In genomic region chr14:117930105-117930847, GRCm38 (mm10) we compare ENCODE assay signal across 11 mouse cellular contexts.
A peak's percentile ranks its signal among the peaks of the same experiment; 100 is the strongest.
DNase-seq lines count a peak whose midpoint lies in the region; ATAC-seq and TF ChIP-seq lines count a peak whose summit lies in the region.
"Had no signal": no experiment of that assay in that cellular context is flagged by ENCODE, and none has a peak within 500 bp of the region (broad histone marks: within the 10 kb centered on the region; RNA-seq: fewer than 3 reads in every experiment).

No protein-coding gene starts in this region.

- peaks cover 4% of the 10 kb centered on the region for H3K4me1 ChIP-seq in heart, adult 2 months (ENCODE audit: control insufficient read depth, insufficient read depth, low read length)
- H3K4me1 ChIP-seq in embryonic fibroblast, embryonic 13.5 days (ENCODE audit: control insufficient read depth, insufficient read depth, low read length): peaks cover 15% of the 10 kb centered on the region
- H3K4me1 ChIP-seq in intestine, embryonic 15.5 days (replicated peaks): peaks cover 11% of the 10 kb centered on the region
- peaks cover 14% of the 10 kb centered on the region for H3K4me1 ChIP-seq in olfactory bulb, adult 2 months (ENCODE audit: control insufficient read depth, insufficient read depth, low read length)
- no peaks in the 10 kb centered on the region for H3K4me1 ChIP-seq in lung, adult 2 months (ENCODE audit: control insufficient read depth, insufficient read depth, low read length)
- H3K4me1 ChIP-seq: liver, embryonic 15.5 days had no signal

- peak; percentile 66 for ATAC-seq in intestine, embryonic 15.5 days
- no peak for ATAC-seq in megakaryocyte-erythroid progenitor cell, adult 5-6 weeks (replicated peaks; ENCODE audit: low FRiP score, low TSS enrichment, poor library complexity, severe bottlenecking)

- H3K4me2 ChIP-seq in intestine, embryonic 15.5 days (replicated peaks): 0 out of 2 replicates have a peak overlapping the region, but pooled peaks have one; percentile 14
- H3K4me2 ChIP-seq: liver, embryonic 15.5 days had no signal

- no peak for TF ChIP-seq EP300 in heart, adult 2 months (IDR thresholded peaks at IDR 0.05; ENCODE audit: insufficient read depth, low read depth, low read length)

- H3K9me3 ChIP-seq in intestine, embryonic 15.5 days: no peaks in the 10 kb centered on the region

- peak in 1 of 2 experiments; percentile 20 for DNase-seq in heart, adult 2 months
- DNase-seq in heart, postnatal 4 days: no peak
- DNase-seq in right cerebral cortex, postnatal 36 days (ENCODE audit: low spot score in 2 of 2): no peak
- DNase-seq in lung, adult 2 months: no peak

- no peak overlapping the region for H3K9ac ChIP-seq in heart, adult 2 months (ENCODE audit: low read depth, low read length)
- H3K9ac ChIP-seq in intestine, embryonic 15.5 days: no peak overlapping the region
- H3K9ac ChIP-seq: liver, embryonic 15.5 days had no signal

- TF ChIP-seq POLR2A in heart, adult 2 months (IDR thresholded peaks at IDR 0.05; ENCODE audit: insufficient read depth, low read depth, low read length): no peak
- TF ChIP-seq POLR2A in embryonic fibroblast, embryonic 13.5 days (IDR thresholded peaks at IDR 0.05; ENCODE audit: low read depth, low read length): no peak
- no peak for TF ChIP-seq POLR2A in olfactory bulb, adult 2 months (IDR thresholded peaks at IDR 0.05; ENCODE audit: insufficient read depth, low read depth, low read length)
- no peak for TF ChIP-seq POLR2A in lung, adult 2 months (IDR thresholded peaks at IDR 0.05; ENCODE audit: borderline replicate concordance, extremely low read depth, low read depth, low read length)

- 37% methylated on average over 13 of the region's 13 CpGs for WGBS in heart, adult 2 months
- 25% methylated on average over 13 of the region's 13 CpGs for WGBS in intestine, embryonic 15.5 days
- 22% methylated on average over 13 of the region's 13 CpGs for WGBS in olfactory bulb, adult 2 months
- WGBS in lung, adult 2 months: 35% methylated on average over 13 of the region's 13 CpGs

- intact Hi-C loops in heart, adult 2 months (cut with DNase I): loop anchor here (5.0 to 10.0 kb wide), 2 partner anchors 93 to 1365 kb away; no protein-coding TSS in a partner anchor

- no peaks in the 10 kb centered on the region for H3K36me3 ChIP-seq in heart, adult 2 months (ENCODE audit: control insufficient read depth, insufficient read depth, low read length)
- no peaks in the 10 kb centered on the region for H3K36me3 ChIP-seq in intestine, embryonic 15.5 days
- H3K36me3 ChIP-seq: liver, embryonic 15.5 days had no signal

- no peaks in the 10 kb centered on the region for H3K27me3 ChIP-seq in heart, adult 2 months (ENCODE audit: control insufficient read depth, insufficient read depth, low read length)
- no peaks in the 10 kb centered on the region for H3K27me3 ChIP-seq in intestine, embryonic 15.5 days (replicated peaks)
- H3K27me3 ChIP-seq: CH12.LX; liver, embryonic 15.5 days had no signal

- H3K27ac ChIP-seq in heart, adult 2 months: peak overlapping the region; percentile 73
- H3K27ac ChIP-seq in embryonic fibroblast, embryonic 13.5 days (ENCODE audit: insufficient read depth, low read length): peak overlapping the region; percentile 99
- H3K27ac ChIP-seq in intestine, embryonic 15.5 days: no peak overlapping the region
- peak overlapping the region; percentile 85 for H3K27ac ChIP-seq in olfactory bulb, adult 2 months (ENCODE audit: insufficient read depth, low read depth, low read length)
- H3K27ac ChIP-seq: liver, embryonic 15.5 days had no signal

- no peak overlapping the region for H3K4me3 ChIP-seq in heart, adult 2 months
- no peak overlapping the region for H3K4me3 ChIP-seq in embryonic fibroblast, embryonic 13.5 days (ENCODE audit: insufficient read depth, low read length)
- H3K4me3 ChIP-seq in intestine, embryonic 15.5 days (replicated peaks): no peak overlapping the region
- H3K4me3 ChIP-seq in olfactory bulb, adult 2 months (ENCODE audit: insufficient read depth, low read depth, low read length): no peak overlapping the region
- H3K4me3 ChIP-seq in lung, adult 2 months (replicated peaks; ENCODE audit: extremely low read depth, low read depth, low read length): no peak overlapping the region
- H3K4me3 ChIP-seq: erythroblast, embryonic 14.5 days; liver, embryonic 15.5 days had no signal

- TF ChIP-seq CTCF in heart, adult 2 months (IDR thresholded peaks at IDR 0.05): no peak
- TF ChIP-seq CTCF in embryonic fibroblast, embryonic 13.5 days (IDR thresholded peaks at IDR 0.05; ENCODE audit: borderline replicate concordance, insufficient read depth, low read length): no peak
- TF ChIP-seq CTCF in olfactory bulb, adult 2 months (IDR thresholded peaks at IDR 0.05; ENCODE audit: insufficient read depth, low read depth, low read length): no peak
- no peak for TF ChIP-seq CTCF in lung, adult 2 months (IDR thresholded peaks at IDR 0.05; ENCODE audit: insufficient read depth, low read length)

- no peaks in the 10 kb centered on the region for H3K79me2 ChIP-seq in heart, adult 2 months (replicated peaks; ENCODE audit: control insufficient read depth, insufficient read depth, low read length)
